Mouse (Mus musculus) hindlimb bud, embryonic 11.5 days (tissue): ENCODE measurements around the gene Crocc2.
"Not testable (repeated sequence)": the region's sequence is repeated elsewhere in the genome, so short reads cannot be mapped to it uniquely, and the experiment has no call there.

Experiments used
- DNase-seq: peaks from one replicate; pipeline ENCODE4 v3.0.0-alpha.2; 2012; ENCODE audit warnings: low read depth, low spot score; ENCODE audit errors: extremely low spot score

The Crocc2 gene

GRCm38 (mm10) chr1:93161350-93161749 is 7.2 kb upstream of the Crocc2 start:
- DNase-seq = no peak

DNA sequence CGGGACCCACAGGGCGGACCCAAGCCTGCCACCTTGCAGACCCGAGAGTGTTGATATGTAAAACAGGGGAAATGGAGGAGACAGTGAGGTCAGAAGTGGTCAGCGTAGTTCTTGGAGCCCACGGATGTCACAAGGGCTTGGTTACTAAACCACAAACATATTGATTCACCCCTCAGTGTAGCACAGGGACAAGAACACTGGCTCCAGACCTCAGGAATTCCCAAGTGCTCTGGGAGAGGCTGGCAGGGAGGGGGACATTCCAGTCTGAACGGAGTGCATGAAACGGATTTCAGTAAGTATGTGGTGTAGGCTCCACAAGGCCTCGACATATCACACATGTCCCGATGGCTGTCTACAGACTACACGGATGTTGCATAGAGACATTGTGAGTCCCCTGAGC is 6.6 kb upstream of the Crocc2 start:
- DNase-seq = no peak

DNA sequence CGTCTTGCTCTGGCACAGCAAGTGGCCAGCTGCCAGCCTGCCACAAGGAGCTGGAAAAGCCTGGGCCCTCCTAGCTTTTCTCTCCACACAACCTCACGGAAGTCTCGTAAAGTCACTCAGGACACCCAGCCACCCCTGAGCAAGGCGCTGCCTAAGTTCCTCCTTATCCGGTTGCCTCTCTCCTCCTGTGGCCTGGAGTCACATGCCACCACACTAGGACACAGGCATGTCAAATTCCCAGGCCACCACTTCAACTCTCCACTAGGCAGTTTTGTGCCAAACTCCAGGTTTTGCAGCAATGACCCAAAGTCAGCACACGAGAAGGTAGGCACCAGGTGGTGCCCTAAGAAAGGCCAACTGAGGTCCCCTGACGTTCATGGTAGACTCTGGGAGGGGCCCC is 5.9 kb upstream of the Crocc2 start:
- DNase-seq = no peak

- DNase-seq = no peak
These were observed 3.1 kb upstream of the Crocc2 start for GRCm38 (mm10) chr1:93165447-93165846.

DNA sequence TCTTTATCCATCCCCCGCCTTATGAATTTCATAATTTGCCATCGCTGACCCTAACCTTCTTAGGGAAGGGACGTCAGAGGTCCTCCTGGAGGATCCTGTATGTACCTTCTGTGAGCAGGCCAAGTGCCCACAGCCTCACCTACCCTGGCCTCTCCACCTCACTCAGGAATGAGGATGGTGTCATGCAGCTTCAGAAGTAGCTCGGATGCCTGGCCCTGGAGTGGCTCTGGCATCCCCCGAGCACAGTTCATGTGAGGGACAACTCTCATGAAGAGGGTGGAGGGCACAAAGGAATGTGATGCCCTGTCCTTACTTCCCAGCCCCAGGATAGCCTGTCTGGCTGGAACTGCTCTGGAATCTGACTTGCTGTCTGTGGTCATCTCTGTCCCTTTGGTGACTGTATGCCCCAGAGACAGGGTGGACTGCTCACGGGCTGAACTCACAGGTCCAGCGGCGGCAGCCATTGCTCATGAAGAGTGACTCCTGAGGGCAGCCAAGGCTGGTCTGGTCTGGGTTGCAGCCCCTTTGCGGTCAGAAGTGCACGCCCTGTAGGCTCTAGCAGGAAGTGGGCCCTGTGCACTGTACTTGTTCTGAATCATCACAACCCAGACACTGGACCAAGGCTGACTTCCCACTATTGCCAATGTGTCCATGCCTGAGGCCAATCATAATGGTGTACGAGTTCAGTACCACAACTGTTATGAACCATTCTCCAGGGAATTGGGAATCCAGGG is 2.0 kb upstream of the Crocc2 start:
- DNase-seq = no peak

DNA sequence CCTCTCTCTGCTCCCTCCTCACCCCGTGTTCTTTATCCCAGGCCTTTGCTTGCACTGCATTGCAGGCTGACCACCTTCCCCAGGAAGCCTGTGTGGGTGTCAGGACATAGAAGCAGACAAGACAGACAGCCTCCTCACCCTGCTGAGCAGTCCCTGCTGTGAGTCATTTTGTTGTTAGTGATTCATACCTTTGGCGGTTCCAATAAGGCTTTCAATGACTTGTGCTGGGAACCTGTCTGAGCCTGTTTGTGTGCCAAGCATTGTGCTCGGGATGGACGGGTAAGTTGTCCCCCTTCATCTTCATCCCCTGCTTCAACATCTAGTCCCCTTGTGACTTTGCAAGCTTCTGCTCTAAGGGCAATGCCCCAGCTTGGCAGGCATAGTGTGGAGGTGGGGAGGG is 5.1 kb downstream of the Crocc2 start:
- no peak for DNase-seq

GRCm38 (mm10) chr1:93174399-93174798 is 5.9 kb downstream of the Crocc2 start:
- DNase-seq = peak; percentile 87

GRCm38 (mm10) chr1:93175849-93176248 is 7.3 kb downstream of the Crocc2 start:
- peak; percentile 12 for DNase-seq

GRCm38 (mm10) chr1:93176525-93177332 is 8.2 kb downstream of the Crocc2 start:
- DNase-seq = peak; percentile 39

- no peak for DNase-seq
These were observed 13.8 kb downstream of the Crocc2 start for GRCm38 (mm10) chr1:93182281-93182680.

DNA sequence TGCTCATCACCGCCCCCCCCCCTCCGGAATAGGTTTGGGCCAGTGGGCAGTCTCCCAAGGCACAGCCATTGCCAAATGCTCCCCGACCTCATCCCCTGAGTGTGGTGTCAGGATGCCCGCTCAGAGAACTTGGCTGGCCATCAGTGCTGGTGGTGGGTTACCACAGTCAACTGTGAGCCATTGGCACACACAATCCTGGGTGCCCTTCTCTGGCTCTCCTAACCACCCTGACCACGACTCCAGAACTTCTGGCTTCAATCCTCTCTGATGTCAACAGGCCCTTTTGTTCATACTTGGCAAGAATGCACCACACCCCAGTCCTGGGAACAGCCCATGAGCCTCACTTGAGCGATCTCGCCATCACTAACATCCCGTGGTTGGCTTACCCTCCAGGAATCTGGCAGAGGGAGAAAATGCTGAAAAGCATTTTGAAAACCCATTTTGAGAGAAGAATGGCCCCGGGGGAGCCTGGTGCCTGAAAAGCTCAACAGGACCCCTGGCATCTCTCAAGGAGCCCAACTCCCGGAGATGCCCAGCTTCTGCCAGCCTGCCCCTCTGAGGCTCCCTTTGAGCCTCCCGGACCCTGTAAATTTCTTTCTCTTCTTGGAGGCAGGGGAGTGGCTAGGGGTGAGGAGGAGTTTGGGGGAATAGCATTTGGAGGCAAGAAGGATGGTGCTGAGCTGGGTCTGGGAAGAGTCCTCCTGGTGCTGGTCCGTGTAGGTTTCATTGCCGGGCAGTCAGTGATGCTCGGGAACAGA is 15.7 kb downstream of the Crocc2 start:
- no peak for DNase-seq

GRCm38 (mm10) chr1:93190726-93191305 is 22.3 kb downstream of the Crocc2 start:
- DNase-seq = no peak

DNA sequence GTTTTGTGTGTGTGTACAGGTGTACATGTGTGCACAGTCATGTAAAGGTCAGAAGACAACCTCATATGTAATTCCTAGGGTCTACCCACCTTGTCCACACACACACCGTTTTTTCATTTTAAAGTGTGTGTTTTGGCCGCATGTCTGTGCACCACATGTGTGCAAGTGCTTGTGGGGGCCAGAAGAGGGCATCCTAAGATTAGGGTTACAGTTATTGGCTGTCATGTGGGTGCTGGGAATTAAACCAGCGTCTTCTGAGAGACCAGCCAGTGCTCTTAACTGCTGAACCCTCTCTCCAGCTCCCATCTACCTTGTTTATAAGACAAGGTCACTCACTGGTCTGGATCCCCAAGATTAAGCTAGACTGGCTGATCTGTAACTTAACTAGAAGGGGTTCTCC is 26.4 kb downstream of the Crocc2 start:
- DNase-seq = no peak

DNA sequence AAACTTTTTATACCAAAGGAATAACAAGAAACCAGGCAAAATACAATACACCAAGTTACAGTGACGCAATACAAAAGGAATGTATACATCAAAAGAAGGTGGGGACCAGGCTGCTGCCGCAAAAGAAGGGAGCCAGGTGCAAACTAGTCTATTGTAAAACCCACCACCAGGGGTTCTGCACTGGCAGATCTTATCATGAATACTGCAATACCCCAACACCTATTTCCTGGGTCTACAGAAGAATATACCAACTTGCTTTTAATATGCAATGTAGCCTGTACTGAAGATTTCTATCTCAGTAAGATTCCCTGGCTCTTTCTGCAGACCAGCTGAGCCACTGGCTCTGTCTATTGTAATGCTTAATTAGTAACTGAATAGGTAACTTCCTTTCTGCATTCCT is 28.9 kb downstream of the Crocc2 start:
- not testable (repeated sequence) for DNase-seq

GRCm38 (mm10) chr1:93197916-93198315 is 29.4 kb downstream of the Crocc2 start:
- no peak for DNase-seq

GRCm38 (mm10) chr1:93206277-93206970 is 37.9 kb downstream of the Crocc2 start:
- DNase-seq = no peak

DNA sequence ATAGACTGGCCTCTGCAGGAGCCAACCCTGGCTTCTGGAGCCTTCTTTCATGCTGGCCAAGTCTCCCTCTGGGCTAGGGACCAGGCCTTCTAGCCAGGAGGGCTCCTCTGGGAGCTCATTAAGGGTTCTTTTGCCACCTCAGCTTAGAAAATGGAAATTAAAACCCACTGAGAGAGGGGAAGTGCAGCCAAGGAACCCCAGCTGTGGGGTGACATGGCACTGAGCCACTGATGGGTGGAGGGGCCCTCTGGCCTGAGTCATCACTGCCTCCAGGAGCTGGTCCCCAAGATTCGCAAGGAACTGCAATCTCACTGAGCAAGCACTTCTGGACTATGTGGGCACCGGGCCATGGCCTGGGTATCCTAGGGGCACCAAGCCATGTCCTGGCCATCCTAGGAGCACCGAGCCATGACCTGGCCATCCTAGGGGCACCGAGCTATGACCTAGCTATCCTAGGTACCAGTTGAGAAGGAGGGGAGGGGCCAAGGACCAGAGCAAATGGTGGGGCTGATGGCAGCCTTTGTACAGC is 39.1 kb downstream of the Crocc2 start:
- no peak for DNase-seq

DNA sequence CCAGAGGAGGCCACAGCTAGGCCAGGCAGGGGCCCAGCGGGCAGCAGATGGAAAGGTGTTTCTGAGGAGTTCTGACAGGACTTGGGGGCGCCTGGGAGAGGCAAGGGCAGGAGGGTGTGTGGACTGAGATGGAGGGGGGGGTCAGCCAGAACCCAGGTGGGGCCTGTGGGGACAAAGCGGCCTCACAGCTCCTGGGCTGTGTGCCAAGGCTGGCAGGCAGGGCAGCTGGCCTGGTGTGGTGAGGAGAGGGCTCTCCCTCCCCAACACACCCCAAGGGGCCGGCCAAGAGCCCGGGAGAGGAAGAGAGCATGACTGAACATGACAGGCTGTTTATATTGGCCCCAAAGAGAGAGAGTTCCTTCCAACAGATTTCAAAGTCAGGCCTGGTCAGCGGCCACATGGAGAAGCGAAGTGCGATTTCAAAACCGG is 41.7 kb downstream of the Crocc2 start:
- no peak for DNase-seq

GRCm38 (mm10) chr1:93211019-93211418 is 42.5 kb downstream of the Crocc2 start:
- no peak for DNase-seq

DNA sequence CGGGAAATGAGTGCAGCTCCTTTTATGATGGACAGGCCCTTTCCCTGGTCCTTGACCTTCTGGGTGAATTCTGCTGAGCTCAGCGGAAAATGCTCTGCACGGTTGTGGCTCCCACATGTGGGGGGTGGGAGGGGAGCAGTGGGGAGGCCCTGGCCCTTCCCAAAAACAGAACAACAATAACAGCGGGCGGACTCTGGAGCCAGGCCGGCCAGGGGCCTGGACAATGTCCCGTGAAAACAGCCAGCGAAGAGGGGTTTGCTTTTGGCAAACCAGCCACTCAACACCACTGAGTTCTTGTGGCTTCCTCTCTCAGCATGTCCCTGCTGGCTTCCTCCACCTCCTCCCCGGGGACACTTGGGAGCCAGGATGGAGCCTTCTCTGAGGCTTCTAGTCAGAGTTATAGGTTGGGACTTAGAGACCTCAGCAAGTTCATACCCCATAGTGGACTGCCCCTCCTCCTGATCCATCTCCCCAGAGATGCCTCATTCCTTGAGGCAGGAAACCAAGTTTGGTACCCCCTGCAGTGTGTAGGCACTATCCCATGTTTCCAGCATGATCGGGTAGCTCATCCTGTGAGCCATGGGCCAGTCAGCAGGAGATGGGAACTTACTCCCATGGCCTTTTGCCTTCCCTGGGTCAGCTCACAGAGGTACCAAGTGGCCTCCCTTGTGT is 43.2 kb downstream of the Crocc2 start:
- no peak for DNase-seq
